Mouse (Mus musculus): ENCODE results near the gene Epha1. TPM values are rescaled to one million over a fixed set of nuclear protein-coding genes. Genes with fewer than 3 reads are reported as not detected.

Gene Epha1
- total RNA-seq, 4 experiments from 2014 or later = 0.23 to 0.68 (median 0.28) TPM; not detected in 1

- no peak for DNase-seq (ENCODE audit: low spot score in 2 of 2)
Measured at GRCm38 (mm10) chr6:42354076-42355019, 18.7 kb downstream of the Epha1 start.

- DNase-seq (ENCODE audit: low spot score in 2 of 2) = no peak
Measured at GRCm38 (mm10) chr6:42353180-42353579, 19.9 kb downstream of the Epha1 start.

- no peak for DNase-seq (ENCODE audit: low spot score in 2 of 2)
Measured at GRCm38 (mm10) chr6:42352486-42352846, 20.6 kb downstream of the Epha1 start.

DNA sequence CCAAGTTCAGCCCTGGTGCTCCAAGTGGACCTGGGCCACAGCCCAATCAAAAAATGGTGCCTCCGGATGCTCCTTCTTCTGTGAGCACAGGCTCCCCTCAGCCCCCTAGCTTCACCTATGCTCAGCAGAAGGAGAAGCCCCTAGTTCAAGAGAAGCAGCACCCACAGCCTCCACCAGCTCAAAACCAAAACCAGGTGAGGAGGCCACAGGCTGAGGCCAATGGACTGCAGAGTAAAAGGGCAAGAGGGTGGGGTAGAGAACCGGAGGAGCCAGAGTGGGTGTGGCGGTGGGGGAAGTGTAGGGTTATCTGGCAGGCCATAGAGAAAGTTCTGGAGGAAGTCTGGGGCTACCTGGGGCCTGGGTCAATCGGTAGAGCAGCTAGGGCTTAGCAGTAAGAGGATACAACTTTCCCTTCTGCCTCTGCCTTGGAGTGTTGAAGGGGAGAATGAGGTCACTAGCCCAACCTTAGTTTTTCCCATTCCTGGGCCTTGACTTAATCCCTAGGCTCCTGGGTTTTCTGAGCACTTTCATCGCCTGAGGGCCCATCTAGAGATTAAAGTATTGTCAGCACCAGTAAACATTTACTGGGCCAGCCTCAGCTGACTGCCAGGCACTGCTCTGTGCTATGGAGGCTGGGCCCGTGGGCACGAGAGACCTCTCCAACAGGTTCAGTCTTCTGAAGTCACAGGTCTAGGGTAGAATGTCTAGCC is 21.1 kb downstream of the Epha1 start:
- DNase-seq (ENCODE audit: low spot score in 2 of 2) = no peak

GRCm38 (mm10) chr6:42350968-42351775 is 21.9 kb downstream of the Epha1 start:
- DNase-seq (ENCODE audit: low spot score in 2 of 2) = no peak

DNA sequence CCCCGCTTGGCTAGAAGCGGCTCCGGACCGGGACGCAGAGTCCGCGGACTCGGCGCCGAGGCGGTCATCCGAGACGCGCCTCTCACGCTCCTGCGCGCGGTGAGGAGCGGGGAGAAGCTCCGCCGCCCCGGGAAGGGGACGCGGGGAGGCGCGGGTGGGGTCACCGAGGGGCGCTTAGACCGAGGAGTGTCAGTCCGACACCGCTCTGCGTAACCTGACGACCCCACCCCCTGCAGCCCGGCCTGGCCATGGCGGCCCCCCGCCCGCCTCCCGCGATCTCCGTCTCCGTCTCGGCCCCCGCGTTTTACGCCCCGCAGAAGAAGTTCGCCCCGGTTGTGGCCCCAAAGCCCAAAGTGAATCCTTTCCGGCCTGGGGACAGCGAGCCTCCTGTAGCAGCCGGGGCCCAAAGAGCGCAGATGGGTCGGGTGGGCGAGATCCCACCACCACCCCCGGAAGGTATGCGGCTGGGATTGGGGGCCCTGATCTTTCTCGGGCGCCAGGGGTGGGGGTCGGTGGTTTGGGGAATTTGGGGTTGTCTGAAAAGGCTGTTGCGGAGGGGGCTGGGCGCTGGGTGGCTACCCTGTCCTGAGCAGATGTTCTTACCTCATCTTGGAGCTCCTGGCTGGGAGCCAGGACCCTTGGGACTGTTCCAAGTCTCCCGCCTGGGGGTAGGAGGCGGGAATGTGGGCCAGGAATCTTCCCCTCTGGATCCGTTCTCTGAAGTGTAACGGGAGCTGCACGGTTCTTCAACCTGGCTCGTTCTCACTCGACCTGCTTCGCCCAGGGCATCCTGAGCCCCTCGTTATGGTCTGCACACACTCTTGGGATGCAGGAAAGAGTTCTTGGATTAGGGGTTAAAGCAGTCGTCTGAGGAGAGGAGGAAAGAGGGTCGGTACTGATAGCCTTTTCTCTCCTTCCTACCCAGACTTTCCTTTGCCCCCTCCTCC is 22.8 kb downstream of the Epha1 start:
- peak; percentile 70 to 78 for DNase-seq (ENCODE audit: low spot score in 2 of 2)

DNA sequence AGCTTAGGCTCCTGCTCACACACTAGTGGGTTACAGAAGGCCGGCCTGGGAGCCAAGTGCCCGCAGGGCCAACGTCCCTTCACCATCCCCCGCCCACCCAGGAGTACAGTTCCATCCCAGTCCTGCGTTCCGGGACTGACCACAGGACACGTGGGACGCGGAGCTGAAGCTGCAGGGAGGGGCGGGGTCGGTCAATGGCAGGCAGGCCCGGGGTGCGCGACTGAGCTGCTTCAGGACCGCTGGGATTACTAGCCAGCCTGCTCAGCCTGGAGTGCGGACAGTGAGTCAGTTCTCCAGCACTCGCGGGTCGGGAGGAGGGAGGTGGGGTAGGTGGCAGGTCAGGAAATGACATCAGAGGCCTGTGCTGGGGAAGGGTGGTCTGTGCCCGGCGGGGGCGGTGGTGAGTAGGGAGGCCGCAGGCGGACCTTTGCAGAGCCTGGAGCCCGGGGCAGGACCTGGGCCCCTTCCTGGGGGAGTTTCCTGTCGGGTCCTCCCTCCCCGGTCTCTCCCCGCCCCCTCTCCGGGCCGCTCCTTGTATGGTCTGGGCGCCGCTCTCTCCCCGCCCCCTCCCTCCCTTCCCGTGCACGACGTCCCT is 23.5 kb downstream of the Epha1 start, which contains the start of gene Zyx:
Gene Zyx, plus strand, starts transcription at position 205 of the 595 bp plus-strand sequence.
- peak; percentile 73 to 82 for DNase-seq (ENCODE audit: low spot score in 2 of 2)

DNA sequence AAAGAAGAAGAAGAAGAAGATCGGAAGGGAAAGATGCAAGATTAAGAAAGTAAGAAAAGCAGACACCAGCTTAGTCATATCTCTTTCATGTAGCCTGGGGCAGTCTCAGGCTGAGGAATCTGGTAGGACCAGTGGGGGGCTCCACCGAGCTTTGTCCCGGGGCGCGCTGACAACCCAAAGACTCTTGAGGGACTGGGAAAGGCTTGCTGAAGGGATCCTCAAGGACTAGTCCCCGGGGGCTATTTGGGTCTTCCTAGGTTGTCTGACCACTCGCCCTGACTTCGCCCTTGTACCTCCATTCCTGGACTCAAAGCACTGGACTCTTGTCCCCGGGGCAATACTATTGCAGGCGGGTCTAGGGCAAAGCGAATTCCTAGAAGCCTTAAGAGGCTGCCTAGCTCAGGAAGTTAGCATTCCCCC is 24.1 kb downstream of the Epha1 start:
- peak; percentile 55 to 67 for DNase-seq (ENCODE audit: low spot score in 2 of 2)

DNA sequence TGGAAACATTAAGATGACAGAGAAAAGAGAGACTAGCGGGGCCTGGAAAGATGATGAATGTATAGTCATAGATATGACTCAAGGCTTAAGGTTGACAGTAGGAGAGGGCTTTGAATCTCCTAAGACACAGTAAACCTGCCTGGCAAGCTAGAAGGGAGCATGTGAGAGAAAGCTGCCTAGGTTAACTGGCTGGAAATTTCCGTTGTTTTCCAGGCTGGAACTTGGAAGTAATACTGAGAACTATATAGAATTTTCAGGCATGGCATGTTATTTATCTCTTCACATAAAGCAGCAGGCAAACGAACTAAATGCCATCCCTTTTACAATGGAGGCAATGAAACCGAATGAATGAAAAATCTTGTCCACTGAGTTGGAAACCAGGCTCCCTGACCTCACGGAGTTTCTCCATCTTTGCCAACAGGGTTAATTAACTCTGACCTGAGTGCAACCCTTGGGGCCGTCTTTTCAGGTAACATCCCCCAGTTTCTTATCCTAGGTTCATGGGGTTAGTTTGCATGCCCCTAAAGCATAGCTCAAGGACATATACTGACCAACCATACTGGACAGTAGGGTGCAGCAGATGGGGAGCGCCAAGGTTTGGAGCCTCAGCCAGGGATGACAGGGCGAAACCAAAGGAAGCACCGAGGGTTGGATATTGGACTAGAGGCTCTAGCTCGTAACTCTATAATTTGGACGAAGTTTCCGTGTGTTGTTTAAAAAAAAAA is 24.6 kb downstream of the Epha1 start:
- DNase-seq (ENCODE audit: low spot score in 2 of 2) = no peak

GRCm38 (mm10) chr6:42344255-42344654 is 28.8 kb downstream of the Epha1 start:
- no peak for DNase-seq (ENCODE audit: low spot score in 2 of 2)

DNA sequence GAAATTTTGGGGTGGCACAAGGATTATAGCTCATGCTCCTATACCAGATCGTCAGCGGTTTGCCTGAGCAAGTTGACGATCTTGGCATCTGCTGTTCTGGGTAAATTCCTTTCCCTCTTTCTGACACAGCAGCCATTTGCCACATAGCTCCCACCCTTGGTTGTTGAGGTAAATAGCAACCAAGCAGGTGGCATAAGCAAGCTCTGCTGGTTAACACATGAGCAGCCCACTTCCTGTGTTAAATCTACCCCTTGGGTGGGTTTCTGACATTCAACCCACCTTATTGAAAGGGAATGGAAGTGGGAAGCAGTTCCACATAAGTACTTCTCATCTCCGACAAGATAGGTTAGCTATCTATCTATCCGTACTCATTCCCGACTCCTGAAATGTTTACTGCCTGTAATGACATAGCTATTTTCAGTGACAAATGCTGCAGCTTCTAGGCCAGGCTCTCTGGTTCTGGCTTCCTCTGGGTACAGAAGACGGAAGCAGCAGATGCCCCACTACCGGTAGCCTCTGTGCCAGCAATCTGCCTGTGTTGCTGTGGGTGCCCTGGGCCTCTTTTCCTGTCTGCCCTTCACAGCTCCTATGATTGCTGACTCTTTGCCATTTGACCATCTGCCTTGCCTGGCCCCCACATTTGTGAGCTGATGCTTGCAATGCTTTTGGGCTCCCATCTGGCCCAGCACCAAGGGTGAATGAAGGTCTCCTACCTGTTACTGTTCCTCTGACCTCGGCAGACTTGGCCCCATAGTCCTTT is 29.5 kb downstream of the Epha1 start:
- DNase-seq (ENCODE audit: low spot score in 2 of 2) = no peak

DNA sequence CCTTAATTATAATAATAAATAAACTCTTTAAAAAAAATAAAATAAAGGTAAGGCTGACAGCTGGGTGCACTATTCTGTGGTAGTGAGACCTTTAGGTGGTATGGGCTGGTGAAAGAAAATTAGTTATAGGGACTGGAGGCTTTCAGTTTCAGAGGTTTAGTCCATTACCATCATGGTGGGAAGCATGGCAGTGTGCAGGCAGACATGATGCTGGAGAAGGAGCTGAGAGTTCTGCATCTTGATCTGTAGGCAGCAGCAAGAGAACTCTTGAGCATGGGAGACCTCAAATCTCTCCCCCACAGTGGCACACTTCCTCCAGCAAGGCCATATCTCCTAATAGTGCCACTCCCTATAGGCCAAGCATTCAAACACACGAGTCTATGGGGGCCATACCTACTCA is 30.9 kb downstream of the Epha1 start:
- DNase-seq (ENCODE audit: low spot score in 2 of 2) = no peak

DNA sequence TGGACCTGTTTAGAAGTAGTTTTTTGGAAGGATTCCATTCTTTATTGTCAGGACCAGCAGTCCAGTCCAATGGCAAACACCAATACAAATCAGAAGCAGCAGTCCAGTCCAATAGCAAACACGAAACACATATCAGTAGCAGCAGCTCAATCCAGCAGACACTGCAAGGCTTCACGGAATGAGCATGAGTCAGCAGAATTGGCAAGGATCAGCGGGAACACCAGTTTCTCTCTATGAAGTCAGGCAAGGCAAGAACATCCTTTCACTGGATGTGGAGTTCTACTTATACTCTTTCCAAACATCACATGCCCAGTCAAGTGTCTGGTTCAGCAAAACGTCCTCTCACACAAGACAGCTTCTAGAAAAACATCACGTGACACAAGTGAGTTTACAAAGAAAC is 33.1 kb downstream of the Epha1 start:
- no peak for DNase-seq (ENCODE audit: low spot score in 2 of 2)

DNA sequence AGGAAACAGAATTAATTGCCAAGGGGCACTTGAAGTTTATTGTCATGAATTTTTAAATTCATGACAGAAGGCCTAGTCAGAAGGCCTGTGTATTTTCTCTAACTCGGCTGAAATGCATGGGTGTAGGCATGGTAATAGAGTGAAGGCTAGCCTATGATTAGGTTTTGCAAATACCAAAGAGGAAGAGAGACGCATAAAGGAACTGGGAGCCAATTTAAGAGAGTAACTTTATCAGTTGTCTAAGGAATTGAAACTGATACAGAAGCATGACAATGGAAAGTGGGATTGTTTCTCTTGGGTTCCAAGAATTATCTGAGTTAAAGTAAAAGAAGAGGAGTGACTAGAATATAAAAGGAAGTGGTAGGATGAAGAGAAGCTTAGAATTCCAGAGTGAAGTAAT is 33.9 kb downstream of the Epha1 start:
- DNase-seq (ENCODE audit: low spot score in 2 of 2) = no peak

DNA sequence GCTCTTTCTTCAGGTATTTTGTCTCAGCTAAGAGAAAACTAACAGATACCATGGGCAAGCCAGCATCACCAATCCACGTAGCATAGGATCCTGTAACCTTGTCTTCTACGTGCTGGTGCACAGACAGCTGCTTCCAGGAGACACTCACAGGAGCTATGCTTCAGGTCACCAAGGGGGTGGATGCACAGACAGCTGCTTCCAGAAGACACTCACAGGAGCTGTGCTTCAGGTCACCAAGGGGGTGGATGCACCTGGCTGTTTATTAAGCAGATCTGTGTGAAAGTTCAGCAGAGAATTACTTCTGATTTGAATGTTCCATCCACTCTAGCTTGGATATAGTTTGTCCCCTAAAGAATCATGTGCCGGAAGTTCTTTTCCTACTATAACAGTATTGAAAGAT is 42.1 kb downstream of the Epha1 start:
- no peak for DNase-seq (ENCODE audit: low spot score in 2 of 2)

GRCm38 (mm10) chr6:42330216-42330615 is 42.9 kb downstream of the Epha1 start:
- DNase-seq (ENCODE audit: low spot score in 2 of 2) = no peak

DNA sequence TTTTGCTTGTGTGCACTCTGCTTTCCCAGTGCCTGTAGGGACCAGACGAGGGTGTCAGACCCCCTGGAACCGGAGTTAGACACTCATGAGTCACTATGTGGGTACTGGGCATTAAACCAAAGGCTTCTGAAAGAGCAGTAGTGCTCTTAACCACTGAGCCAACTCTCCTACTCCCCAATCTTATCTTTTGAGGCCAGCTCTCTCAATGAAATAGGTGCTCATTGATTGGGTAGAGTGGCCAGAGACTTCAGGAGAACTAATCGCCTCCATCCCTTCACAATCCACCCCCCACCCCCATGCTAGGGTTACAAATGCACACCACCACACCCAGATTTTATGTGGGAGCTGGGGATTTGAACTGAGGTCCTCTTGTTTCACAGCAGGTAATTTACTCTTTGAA is 44.3 kb downstream of the Epha1 start:
- no peak for DNase-seq (ENCODE audit: low spot score in 2 of 2)

GRCm38 (mm10) chr6:42326509-42326908 is 46.6 kb downstream of the Epha1 start:
- DNase-seq (ENCODE audit: low spot score in 2 of 2) = no peak

GRCm38 (mm10) chr6:42325268-42325609 is 47.8 kb downstream of the Epha1 start:
- DNase-seq (ENCODE audit: low spot score in 2 of 2) = peak; percentile 73 to 85
